ENCODE assay signal across 12 mouse cellular contexts in genomic region chr13:52704673-52705072, GRCm38 (mm10).
DNase-seq lines count a peak whose midpoint lies in the region; ATAC-seq and TF ChIP-seq lines count a peak whose summit lies in the region.
"Had no signal": no experiment of that assay in that cellular context is flagged by ENCODE, and none has a peak within 500 bp of the region (broad histone marks: within the 10 kb centered on the region; RNA-seq: fewer than 3 reads in every experiment).

No protein-coding gene starts in this region.

- H3K27me3 ChIP-seq in midbrain, postnatal 0 days (ENCODE audit: insufficient read depth, low read length) = no peaks in the 10 kb centered on the region
- H3K27me3 ChIP-seq in midbrain, embryonic 16.5 days (ENCODE audit: control insufficient read depth, insufficient read depth, low read depth, low read length) = no peaks in the 10 kb centered on the region
- H3K27me3 ChIP-seq in intestine, embryonic 15.5 days (replicated peaks) = no peaks in the 10 kb centered on the region
- H3K27me3 ChIP-seq: hindbrain, embryonic 15.5 days; liver, embryonic 12.5 days had no signal

- no peaks in the 10 kb centered on the region for H3K9me3 ChIP-seq in midbrain, postnatal 0 days (ENCODE audit: low read length)
- no peaks in the 10 kb centered on the region for H3K9me3 ChIP-seq in midbrain, embryonic 16.5 days (replicated peaks; ENCODE audit: control insufficient read depth, low read length, poor library complexity, severe bottlenecking)
- no peaks in the 10 kb centered on the region for H3K9me3 ChIP-seq in intestine, embryonic 15.5 days
- H3K9me3 ChIP-seq: hindbrain, embryonic 15.5 days; liver, embryonic 12.5 days had no signal

- H3K36me3 ChIP-seq in midbrain, postnatal 0 days (ENCODE audit: insufficient read depth, low read length) = no peaks in the 10 kb centered on the region
- H3K36me3 ChIP-seq in midbrain, embryonic 16.5 days (ENCODE audit: control insufficient read depth, insufficient read depth, low read length) = no peaks in the 10 kb centered on the region
- H3K36me3 ChIP-seq in intestine, embryonic 15.5 days = no peaks in the 10 kb centered on the region
- H3K36me3 ChIP-seq: hindbrain, embryonic 15.5 days; liver, embryonic 12.5 days had no signal

- H3K27ac ChIP-seq in midbrain, postnatal 0 days (ENCODE audit: low read depth, low read length) = no peak overlapping the region
- no peak overlapping the region for H3K27ac ChIP-seq in midbrain, embryonic 16.5 days (ENCODE audit: low read length)
- no peak overlapping the region for H3K27ac ChIP-seq in intestine, embryonic 15.5 days
- H3K27ac ChIP-seq: hindbrain, embryonic 15.5 days; left cerebral cortex, adult 2 months; liver, embryonic 12.5 days had no signal

- no peak overlapping the region for H3K9ac ChIP-seq in midbrain, postnatal 0 days (replicated peaks; ENCODE audit: low read length, poor library complexity, severe bottlenecking)
- H3K9ac ChIP-seq in midbrain, embryonic 16.5 days (ENCODE audit: low read depth, low read length) = no peak overlapping the region
- no peak overlapping the region for H3K9ac ChIP-seq in intestine, embryonic 15.5 days
- H3K9ac ChIP-seq: hindbrain, embryonic 15.5 days; liver, embryonic 12.5 days had no signal

- DNase-seq in adrenal gland, postnatal 10 days = peak; percentile 16
- DNase-seq in adrenal gland, adult 18-20 months (ENCODE audit: low spot score in 2 of 2) = no peak
- peak; percentile 15 for DNase-seq in kidney, adult 9 months
- no peak for DNase-seq in kidney, adult 18-20 months
- DNase-seq in midbrain, postnatal 0 days (ENCODE audit: low spot score) = peak; percentile 12
- DNase-seq in gastrocnemius, adult 18-20 months (ENCODE audit: low spot score) = no peak
- DNase-seq: cerebellum, adult 18-20 months had no signal

- H3K4me3 ChIP-seq in midbrain, postnatal 0 days (ENCODE audit: low read depth, low read length) = no peak overlapping the region
- H3K4me3 ChIP-seq in midbrain, embryonic 16.5 days (ENCODE audit: low read depth, low read length) = no peak overlapping the region
- H3K4me3 ChIP-seq in intestine, embryonic 15.5 days (replicated peaks) = no peak overlapping the region
- H3K4me3 ChIP-seq: hindbrain, embryonic 15.5 days; left cerebral cortex, adult 2 months; liver, embryonic 12.5 days had no signal

- 34% methylated on average over 3 of the region's 3 CpGs for WGBS in midbrain, postnatal 0 days
- 31% methylated on average over 3 of the region's 3 CpGs for WGBS in midbrain, embryonic 16.5 days
- WGBS in intestine, embryonic 15.5 days = 62% methylated on average over 3 of the region's 3 CpGs

- no peak for TF ChIP-seq CTCF in midbrain, postnatal 0 days (IDR thresholded peaks at IDR 0.05)

- no peak overlapping the region for H3K4me2 ChIP-seq in midbrain, postnatal 0 days (ENCODE audit: low read depth, low read length, poor library complexity, severe bottlenecking)
- no peak overlapping the region for H3K4me2 ChIP-seq in midbrain, embryonic 16.5 days (ENCODE audit: low read length)
- H3K4me2 ChIP-seq in intestine, embryonic 15.5 days (replicated peaks) = no peak overlapping the region
- H3K4me2 ChIP-seq: hindbrain, embryonic 15.5 days; liver, embryonic 12.5 days had no signal

- H3K4me1 ChIP-seq in midbrain, postnatal 0 days (ENCODE audit: insufficient read depth, low read length) = no peaks in the 10 kb centered on the region
- 0 out of 2 replicates have a peak, but pooled peaks cover 2% of the 10 kb centered on the region for H3K4me1 ChIP-seq in midbrain, embryonic 16.5 days (ENCODE audit: control insufficient read depth, insufficient read depth, low read length)
- no peaks in the 10 kb centered on the region for H3K4me1 ChIP-seq in intestine, embryonic 15.5 days (replicated peaks)
- H3K4me1 ChIP-seq: liver, embryonic 12.5 days had no signal

- no peak for ATAC-seq in midbrain, postnatal 0 days (ENCODE audit: low FRiP score)
- no peak for ATAC-seq in midbrain, embryonic 16.5 days
- no peak for ATAC-seq in intestine, embryonic 15.5 days
- ATAC-seq: liver, embryonic 12.5 days had no signal

Comparison
In these comparisons a context has a peak if more than half of its experiments do, and no peak if none do; other contexts are left out.
1. DNase-seq: peak in adrenal gland, postnatal 10 days (single experiment), kidney, adult 9 months (single experiment) and midbrain, postnatal 0 days (single experiment); none in adrenal gland, adult 18-20 months (0 of 2), kidney, adult 18-20 months (single experiment) and gastrocnemius, adult 18-20 months (single experiment).